Mouse (Mus musculus) thymus, postnatal 0 days (tissue): ENCODE measurements around the gene Eef2. TPM values are rescaled to one million over a fixed set of nuclear protein-coding genes. Genes with fewer than 3 reads are reported as not detected.

Experiments
- polyA plus RNA-seq: library from polyadenylated mRNA; unstranded; fragments of >200 nt; fragmentation: Nextera tagmentation; extraction: Ambion mirVana; gene quantifications from 2 replicates; pipeline ENCODE4 v1.2.1, GENCODE M21; 2015

The Eef2 gene
- polyA plus RNA-seq, 1 experiment from 2014 or later = 638 TPM

Other genes with a start within 250 kb of the Eef2 start
- gene Gadd45b, start 246.6 kb upstream of the Eef2 start, polyA plus RNA-seq = 19.0 and 21.7 TPM in 2 replicates
- 1.5 and 1.8 TPM in 2 replicates for gene Gng7, start 161.7 kb upstream of the Eef2 start, polyA plus RNA-seq
- gene Diras1, start 151.0 kb upstream of the Eef2 start, polyA plus RNA-seq = 0.04 TPM in 1 of 2 replicates, not detected in the other
- 16.0 and 16.8 TPM in 2 replicates for gene Slc39a3, start 139.2 kb upstream of the Eef2 start, polyA plus RNA-seq
- gene Sgta, start 116.5 kb upstream of the Eef2 start, polyA plus RNA-seq = 120 and 127 TPM in 2 replicates
- 20.1 and 25.8 TPM in 2 replicates for gene Thop1, start 106.6 kb upstream of the Eef2 start, polyA plus RNA-seq
- 0.24 and 0.53 TPM in 2 replicates for gene Creb3l3, start 77.8 kb upstream of the Eef2 start, polyA plus RNA-seq
- gene Map2k2, start 70.7 kb upstream of the Eef2 start, polyA plus RNA-seq = 142 and 150 TPM in 2 replicates
- gene Zbtb7a, start 41.4 kb upstream of the Eef2 start, polyA plus RNA-seq = 34.5 and 44.9 TPM in 2 replicates
- gene Pias4, start 8.7 kb upstream of the Eef2 start, polyA plus RNA-seq = 37.3 and 39.0 TPM in 2 replicates
- gene Dapk3, start 6.4 kb downstream of the Eef2 start, polyA plus RNA-seq = 47.8 and 54.1 TPM in 2 replicates
- not detected in 2 replicates for gene 4930442H23Rik, start 7.2 kb downstream of the Eef2 start, polyA plus RNA-seq
- 0.08 TPM in 1 of 2 replicates, not detected in the other for gene Nmrk2, start 25.4 kb downstream of the Eef2 start, polyA plus RNA-seq
- 0.62 and 0.70 TPM in 2 replicates for gene Atcay, start 54.2 kb downstream of the Eef2 start, polyA plus RNA-seq
- gene Zfr2, start 56.5 kb downstream of the Eef2 start, polyA plus RNA-seq = 0.81 and 1.7 TPM in 2 replicates
- 17.7 and 19.3 TPM in 2 replicates for gene Matk, start 76.3 kb downstream of the Eef2 start, polyA plus RNA-seq
- gene Mrpl54, start 90.3 kb downstream of the Eef2 start, polyA plus RNA-seq = 216 and 225 TPM in 2 replicates
- 34.8 and 38.7 TPM in 2 replicates for gene Apba3, start 90.3 kb downstream of the Eef2 start, polyA plus RNA-seq
- 7.8 and 9.3 TPM in 2 replicates for gene Tjp3, start 115.0 kb downstream of the Eef2 start, polyA plus RNA-seq
- gene Pip5k1c, start 116.3 kb downstream of the Eef2 start, polyA plus RNA-seq = 36.9 and 38.6 TPM in 2 replicates
- 41.3 and 45.8 TPM in 2 replicates for gene Cactin, start 144.5 kb downstream of the Eef2 start, polyA plus RNA-seq
- 97.5 and 103 TPM in 2 replicates for gene Tbxa2r, start 152.1 kb downstream of the Eef2 start, polyA plus RNA-seq
- 0.14 and 0.16 TPM in 2 replicates for gene Gipc3, start 166.6 kb downstream of the Eef2 start, polyA plus RNA-seq
- 88.5 and 100 TPM in 2 replicates for gene Hmg20b, start 173.8 kb downstream of the Eef2 start, polyA plus RNA-seq
- gene Mfsd12, start 180.9 kb downstream of the Eef2 start, polyA plus RNA-seq = 36.3 and 38.1 TPM in 2 replicates
- gene 4930404N11Rik, start 189.2 kb downstream of the Eef2 start, polyA plus RNA-seq = 1.7 and 3.0 TPM in 2 replicates
- 87.1 and 96.9 TPM in 2 replicates for gene Fzr1, start 201.9 kb downstream of the Eef2 start, polyA plus RNA-seq
- 71.3 and 78.7 TPM in 2 replicates for gene Dohh, start 207.8 kb downstream of the Eef2 start, polyA plus RNA-seq
- gene Gm48551, start 207.8 kb downstream of the Eef2 start, polyA plus RNA-seq = 2.3 TPM in 2 replicates
- 0.72 and 1.5 TPM in 2 replicates for gene Gm48552, start 212.4 kb downstream of the Eef2 start, polyA plus RNA-seq
- gene Smim24, start 216.4 kb downstream of the Eef2 start, polyA plus RNA-seq = 12.5 and 14.0 TPM in 2 replicates